Mouse (Mus musculus) T-helper 17 cell (primary cell): ENCODE data around the gene Vwa7.

Source experiments
- in situ Hi-C, 2 experiments: fragments of 300-600 bp; cut with MboI, MseI; formaldehyde crosslinking; loops; 1 replicate in 1 of 2; 2 replicates in 1 of 2; pipeline ENCODE4 v1.15.1; 2025; ENCODE audit warnings: high pct_unique_total_duplicates in 2 of 2

Gene Vwa7

DNA sequence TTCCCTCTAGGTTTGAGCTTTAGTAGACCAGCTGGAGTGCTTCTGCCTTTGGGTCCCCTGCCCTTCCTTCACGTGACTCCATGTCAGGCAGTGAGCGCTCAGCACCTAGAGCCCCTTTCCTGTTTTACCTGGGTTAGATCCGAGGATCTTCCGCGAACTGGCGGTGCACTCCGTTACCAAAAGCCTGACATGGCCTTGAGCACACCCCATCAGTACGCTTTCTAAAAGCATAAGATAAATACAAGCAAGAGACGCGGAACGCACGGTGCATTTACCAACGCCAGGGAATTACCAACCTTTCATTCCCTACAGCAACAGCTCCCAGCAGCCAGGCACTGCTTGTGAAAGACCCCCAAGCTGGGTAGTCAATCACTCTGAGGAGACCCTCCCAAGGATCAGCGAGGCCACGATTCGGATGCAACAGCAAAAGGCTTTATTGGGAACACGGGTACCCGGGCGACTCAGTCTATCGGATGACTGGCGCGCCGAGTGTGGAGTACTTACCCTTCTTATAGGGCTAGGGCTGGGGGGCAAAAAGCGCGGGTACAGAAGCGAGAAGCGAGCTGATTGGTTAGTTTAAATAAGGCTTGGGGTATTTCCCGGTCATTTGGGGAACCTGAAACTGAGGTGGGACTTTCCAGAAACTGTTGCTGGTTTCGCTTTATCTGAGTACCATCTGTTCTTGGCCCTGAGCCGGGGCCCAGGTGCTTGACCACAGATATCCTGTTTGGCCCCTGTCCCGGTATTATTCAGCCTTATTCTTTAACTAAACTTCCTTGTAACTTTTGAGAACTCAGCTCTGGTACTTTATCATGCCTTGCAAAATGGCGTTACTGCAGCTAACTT is 16.3 kb upstream of the Vwa7 start:
- in situ Hi-C loops = loop anchor here (5.0 to 10.0 kb wide), 2 partner anchors 235 to 242 kb away; partner anchors contain the start of genes Atp6v1g2 (in 1 of the 2), Ddx39b (in 1 of the 2) and Nfkbil1 (in 1 of the 2)

GRCm38 (mm10) chr17:35000717-35001451 is 15.5 kb upstream of the Vwa7 start, which contains the start of gene Vars:
Vars (plus strand) TSS chr17:35000987.
- in situ Hi-C loops = loop anchor here (5.0 to 10.0 kb wide), 2 partner anchors 234 to 241 kb away; partner anchors contain the start of genes Atp6v1g2 (in 1 of the 2), Ddx39b (in 1 of the 2) and Nfkbil1 (in 1 of the 2)

DNA sequence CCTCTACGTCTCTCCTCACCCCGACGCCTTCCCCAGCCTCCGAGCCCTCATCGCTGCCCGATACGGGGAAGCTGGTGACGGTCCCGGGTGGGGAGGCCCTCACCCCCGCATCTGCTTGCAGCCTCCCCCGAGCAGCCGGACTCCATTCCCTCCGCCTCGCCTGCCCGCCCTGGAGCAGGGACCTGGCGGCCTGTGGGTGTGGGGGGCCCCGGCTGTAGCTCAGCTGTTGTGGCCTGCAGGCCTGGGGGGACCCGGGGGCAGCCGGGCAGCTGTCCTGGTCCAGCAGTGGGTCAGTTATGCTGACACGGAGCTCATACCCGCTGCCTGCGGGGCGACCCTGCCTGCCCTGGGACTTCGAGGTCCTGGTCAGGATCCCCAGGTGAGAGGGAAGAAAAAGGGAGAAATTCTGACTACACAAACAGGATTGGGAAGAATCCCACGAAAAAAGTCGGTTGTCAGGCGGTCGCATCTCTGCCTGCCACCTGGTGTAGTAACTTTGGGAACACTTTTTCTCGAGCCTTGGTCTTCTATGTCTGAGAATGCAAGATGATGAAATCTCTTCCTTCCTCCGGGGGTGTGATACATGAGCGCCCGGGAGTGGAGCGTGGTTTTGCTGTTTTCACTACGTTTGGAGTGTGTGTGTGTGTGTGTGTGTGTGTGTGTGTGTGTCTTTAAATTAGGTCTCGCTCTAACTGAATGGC is 14.8 kb upstream of the Vwa7 start:
- in situ Hi-C loops = loop anchor here (5.0 to 10.0 kb wide), 2 partner anchors 233 to 241 kb away; partner anchors contain the start of genes Atp6v1g2 (in 1 of the 2), Ddx39b (in 1 of the 2) and Nfkbil1 (in 1 of the 2)

- in situ Hi-C loops = loop anchor here (5.0 to 10.0 kb wide), 2 partner anchors 232 to 240 kb away; partner anchors contain the start of genes Atp6v1g2 (in 1 of the 2), Ddx39b (in 1 of the 2) and Nfkbil1 (in 1 of the 2)
These were observed 14.1 kb upstream of the Vwa7 start for GRCm38 (mm10) chr17:35002153-35002865.

DNA sequence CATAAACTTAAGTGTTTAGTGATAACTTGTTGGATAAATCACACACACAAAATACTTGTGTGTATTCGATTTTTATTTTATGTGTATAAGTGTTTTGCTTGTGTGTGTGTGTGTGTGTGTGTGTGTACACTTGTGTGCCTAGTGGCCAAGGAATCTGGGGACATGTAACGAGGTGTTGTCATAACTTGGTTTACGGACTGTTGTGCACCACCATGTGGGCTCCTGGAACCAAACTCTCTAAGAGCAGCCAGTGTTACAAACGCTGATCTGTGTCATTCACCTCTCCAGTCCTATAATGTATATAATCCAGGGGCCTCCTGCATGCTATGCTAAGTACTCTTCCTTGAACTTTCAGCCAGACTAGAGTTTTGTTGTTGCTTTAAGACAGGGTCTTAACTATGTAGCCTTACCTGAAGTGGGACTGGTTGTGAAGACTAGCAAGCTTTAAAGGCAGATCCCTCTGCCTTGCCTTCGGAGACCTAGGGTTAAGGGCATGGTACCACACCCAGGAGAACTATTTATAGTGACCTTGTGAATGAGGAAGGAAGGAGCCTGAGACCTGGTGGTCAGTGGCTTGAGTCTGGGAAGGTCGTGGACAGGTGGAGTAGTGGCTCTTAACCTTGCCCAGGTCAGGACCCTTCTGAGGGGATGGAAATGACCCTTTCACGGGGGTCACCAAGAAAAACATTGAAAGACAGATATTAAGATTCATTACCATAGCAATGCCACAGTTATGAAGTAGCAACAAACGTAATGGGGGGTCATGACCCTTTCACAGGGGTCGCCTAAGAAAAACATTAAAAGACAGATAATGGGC is 13.1 kb upstream of the Vwa7 start:
- in situ Hi-C loops = loop anchor here (5.0 to 10.0 kb wide), 2 partner anchors 232 to 239 kb away; partner anchors contain the start of genes Atp6v1g2 (in 1 of the 2), Ddx39b (in 1 of the 2) and Nfkbil1 (in 1 of the 2)

DNA sequence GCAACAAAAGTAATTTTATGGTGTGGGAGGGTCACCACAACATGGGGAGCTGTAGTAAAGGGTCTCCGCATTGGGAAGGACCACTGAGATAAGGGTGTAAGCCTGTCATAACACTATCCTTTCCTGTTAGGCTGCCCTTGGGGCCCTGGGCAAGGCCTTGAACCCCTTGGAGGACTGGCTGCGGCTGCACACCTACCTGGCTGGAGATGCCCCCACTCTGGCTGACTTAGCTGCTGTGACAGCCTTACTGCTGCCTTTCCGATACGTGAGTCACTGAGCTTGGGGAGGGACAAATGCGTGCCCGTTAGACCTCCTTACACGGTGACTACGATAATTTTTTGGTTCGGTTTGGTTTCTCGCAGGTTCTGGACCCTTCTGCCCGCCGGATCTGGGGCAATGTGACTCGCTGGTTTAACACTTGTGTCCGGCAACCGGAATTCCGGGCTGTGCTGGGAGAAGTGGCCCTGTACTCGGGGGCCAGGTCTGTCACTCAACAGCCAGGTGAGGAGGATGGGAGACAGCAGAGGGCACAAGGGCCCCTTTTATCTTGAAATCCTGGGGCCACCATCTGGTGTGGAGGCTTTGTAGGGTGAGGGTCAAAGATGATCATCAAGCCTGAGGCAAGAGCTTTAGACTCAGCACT is 12.2 kb upstream of the Vwa7 start:
- in situ Hi-C loops = loop anchor here (5.0 to 10.0 kb wide), 2 partner anchors 231 to 238 kb away; partner anchors contain the start of genes Atp6v1g2 (in 1 of the 2), Ddx39b (in 1 of the 2) and Nfkbil1 (in 1 of the 2)

DNA sequence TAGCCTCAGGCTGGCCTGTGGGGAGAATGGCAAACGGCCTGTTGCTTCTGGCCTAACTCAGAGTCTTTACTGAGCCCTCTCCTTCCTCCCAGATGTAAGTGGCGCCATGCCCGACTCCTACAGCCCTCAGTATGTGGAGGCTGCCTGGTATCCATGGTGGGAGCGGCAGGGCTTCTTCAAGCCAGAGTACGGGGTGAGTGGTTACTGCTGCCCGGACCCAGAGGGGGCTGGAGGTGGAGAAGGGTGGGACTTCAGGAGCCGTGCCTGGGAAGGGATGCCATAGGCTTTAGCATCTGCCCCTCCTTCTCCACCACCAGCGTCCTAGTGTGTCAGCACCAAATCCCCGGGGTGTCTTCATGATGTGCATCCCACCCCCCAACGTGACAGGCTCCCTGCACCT is 11.2 kb upstream of the Vwa7 start:
- in situ Hi-C loops = loop anchor here in 1 of 2 experiments (10.0 kb wide), 1 partner anchor 230 kb away; the partner anchor contains the start of genes Atp6v1g2 and Nfkbil1

- in situ Hi-C loops = loop anchor here in 1 of 2 experiments (10.0 kb wide), 1 partner anchor 229 kb away; the partner anchor contains the start of genes Atp6v1g2 and Nfkbil1
These were observed 10.5 kb upstream of the Vwa7 start for GRCm38 (mm10) chr17:35005902-35006301.

- in situ Hi-C loops = loop anchor here in 1 of 2 experiments (10.0 kb wide), 1 partner anchor 227 kb away; the partner anchor contains the start of genes Atp6v1g2 and Nfkbil1
These were observed 8.9 kb upstream of the Vwa7 start for GRCm38 (mm10) chr17:35007387-35007991.

DNA sequence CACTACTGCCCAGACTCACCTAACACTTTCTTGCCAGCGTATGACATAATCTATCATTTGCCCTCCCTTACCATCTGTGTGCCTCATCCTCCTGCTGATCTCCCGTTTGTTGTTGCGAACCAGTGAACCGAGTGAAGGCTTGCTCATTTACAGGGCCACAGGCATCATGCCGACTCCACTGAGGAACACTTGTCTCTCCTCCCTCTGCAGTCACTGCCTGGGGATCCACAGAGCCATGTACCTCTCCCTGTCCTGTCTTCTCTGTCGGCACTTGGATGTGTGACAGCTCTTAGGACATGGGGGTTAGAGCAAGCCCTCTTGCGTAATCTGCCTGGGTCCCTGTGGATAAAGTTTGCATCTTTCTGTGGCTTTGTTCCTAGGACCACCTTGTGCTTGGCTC is 6.8 kb upstream of the Vwa7 start:
- in situ Hi-C loops = loop anchor here in 1 of 2 experiments (10.0 kb wide), 1 partner anchor 225 kb away; the partner anchor contains the start of genes Atp6v1g2 and Nfkbil1

DNA sequence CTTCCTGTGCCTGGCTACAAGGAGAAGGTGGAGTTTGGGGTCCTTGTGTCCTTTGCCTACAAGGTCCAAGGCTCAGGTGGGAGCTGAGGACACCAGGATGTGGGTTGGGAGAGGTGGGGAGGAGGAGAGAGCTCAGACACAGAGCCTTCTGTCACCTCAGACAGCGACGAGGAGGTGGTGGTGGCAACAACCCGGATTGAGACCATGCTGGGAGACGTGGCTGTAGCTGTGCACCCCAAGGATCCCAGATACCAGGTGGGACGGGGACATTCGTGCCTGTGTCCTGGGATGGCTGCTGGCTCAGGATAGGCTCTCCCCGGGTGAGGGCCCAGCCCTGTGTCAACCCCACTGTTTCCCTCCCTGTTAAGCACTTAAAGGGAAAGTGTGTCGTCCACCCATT is 4.9 kb upstream of the Vwa7 start:
- in situ Hi-C loops = no loop called here

GRCm38 (mm10) chr17:35012430-35012829 is 3.9 kb upstream of the Vwa7 start:
- in situ Hi-C loops = no loop called here

- in situ Hi-C loops = no loop called here
These were observed 3.2 kb upstream of the Vwa7 start for GRCm38 (mm10) chr17:35013221-35013620.

- in situ Hi-C loops = no loop called here
These were observed 1.1 kb upstream of the Vwa7 start for GRCm38 (mm10) chr17:35015296-35015695.

DNA sequence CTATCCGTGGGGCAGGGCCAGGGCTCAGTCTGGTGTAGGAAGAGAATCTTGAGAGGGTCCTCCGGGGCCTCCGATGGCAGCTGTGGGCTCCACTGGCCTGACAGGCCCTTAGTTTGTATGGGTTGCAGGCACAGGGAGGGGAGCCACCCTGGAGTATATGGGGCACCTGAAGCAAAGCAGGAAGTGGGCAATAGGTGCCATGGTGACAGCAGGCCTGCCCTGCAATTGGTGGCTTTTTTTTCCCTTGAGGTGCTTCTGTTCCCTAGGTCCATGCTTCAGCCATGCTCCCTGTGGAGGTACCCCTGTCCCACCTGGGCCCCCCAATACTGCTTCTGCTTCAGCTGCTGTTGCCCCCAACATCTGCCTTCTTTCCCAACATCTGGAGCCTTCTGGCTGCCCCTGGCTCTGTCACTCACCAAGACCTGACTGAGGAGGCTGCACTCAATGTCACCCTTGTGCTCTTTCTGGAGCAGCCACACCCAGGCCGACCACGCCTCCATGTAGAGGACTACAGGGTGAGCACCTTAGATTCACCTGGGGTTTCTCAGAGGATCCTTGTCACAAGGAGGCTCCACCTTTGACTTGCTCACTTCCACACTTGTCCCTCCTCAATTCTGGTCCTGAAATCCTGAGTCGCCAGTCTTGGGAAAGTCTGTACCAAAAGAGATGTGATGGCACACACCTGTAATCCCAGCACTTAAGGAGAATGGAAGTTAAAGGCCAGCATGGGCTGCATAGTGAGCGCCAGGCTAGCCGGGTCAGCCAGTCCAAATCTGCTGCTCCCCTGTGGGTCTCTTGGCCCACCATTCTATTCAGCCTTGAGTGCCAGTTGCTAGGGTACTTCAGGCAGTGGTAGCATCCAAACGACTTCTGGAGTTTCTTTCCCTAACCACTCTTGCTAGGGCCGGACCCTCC is 669 bp downstream of the Vwa7 start:
- in situ Hi-C loops = no loop called here

DNA sequence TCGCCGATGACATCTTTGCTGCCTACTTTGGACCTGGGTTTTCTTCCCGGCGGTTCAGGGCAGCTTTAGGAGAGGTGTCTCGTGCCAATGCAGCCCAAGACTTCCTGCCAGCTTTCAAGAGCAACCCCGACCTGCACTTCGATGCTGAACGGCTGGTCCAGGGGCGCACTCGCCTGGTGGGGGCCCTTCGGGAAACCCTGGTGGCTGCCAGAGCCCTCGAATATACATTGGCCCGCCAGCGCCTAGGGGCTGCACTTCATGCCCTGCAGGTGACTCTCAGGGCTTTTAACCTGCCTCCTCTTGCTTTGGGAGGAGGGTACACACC is 1.3 kb downstream of the Vwa7 start:
- in situ Hi-C loops = no loop called here

DNA sequence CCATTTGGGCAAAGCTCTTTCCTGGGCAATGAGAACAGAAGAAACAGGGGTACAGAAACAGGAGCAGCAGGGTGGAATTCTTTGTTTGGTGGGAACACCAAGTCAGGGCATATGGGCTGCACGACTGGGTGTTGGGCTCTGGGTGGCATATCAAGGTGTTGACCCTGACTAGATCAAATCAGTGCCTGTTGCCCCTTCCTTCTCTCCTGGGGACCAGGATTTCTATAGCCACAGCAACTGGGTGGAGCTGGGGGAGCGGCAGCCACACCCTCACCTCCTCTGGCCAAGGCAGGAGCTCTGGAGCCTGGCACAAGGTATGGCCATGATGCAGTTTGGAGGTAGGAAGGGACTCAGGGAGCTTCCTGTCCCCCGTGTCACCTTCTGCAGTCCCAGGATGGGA is 1.8 kb downstream of the Vwa7 start:
- in situ Hi-C loops = no loop called here
